Mouse (Mus musculus) gastrocnemius, postnatal 14 days (tissue): ENCODE results near the gene Ero1l. TPM values are rescaled to one million over a fixed set of nuclear protein-coding genes. Genes with fewer than 3 reads are reported as not detected.

Experiments
- DNase-seq: peaks from one replicate; pipeline ENCODE4 v3.0.0; 2021; ENCODE audit warnings: mixed read lengths
- intact Hi-C: fragments of 180-260 bp; cut with DNase I; formaldehyde crosslinking; loops from one replicate; pipeline ENCODE4 v1.15.1; 2025; ENCODE audit warnings: low total_unique reads
- long read RNA-seq, 2 experiments: library from polyadenylated mRNA; stranded (forward); transcript quantifications; one replicate each; pipeline ENCODE4 v2.0.0; 2021
- total RNA-seq, 2 experiments: library from RNA; stranded (reverse); gene quantifications; 2 replicates each; pipeline ENCODE4 v1.2.3; 2021

The Ero1l gene
- total RNA-seq = 1 to 10 TPM; 6.2 to 7.9 TPM
- long read RNA-seq, experiment 1 = 0 reads
- long read RNA-seq, experiment 2 = 0 reads

- DNase-seq = peak; percentile 80
- intact Hi-C loops = no loop called here
Observed at GRCm38 (mm10) chr14:45318426-45319236, at the start of gene Ero1l. TSS of gene Ero1l (minus strand) at chr14:45318771.

GRCm38 (mm10) chr14:45365196-45365587 lies 46.6 kb upstream of the Ero1l start:
- intact Hi-C loops = no loop called here
- DNase-seq = no peak

GRCm38 (mm10) chr14:45364211-45365195 lies 45.9 kb upstream of the Ero1l start:
- intact Hi-C loops = no loop called here
- peak; percentile 71 for DNase-seq

GRCm38 (mm10) chr14:45350931-45351859 lies 32.6 kb upstream of the Ero1l start, which contains the start of gene Styx:
TSS of gene Styx (plus strand) at chr14:45351093.
- intact Hi-C loops = no loop called here

GRCm38 (mm10) chr14:45329589-45330181 lies 11.1 kb upstream of the Ero1l start, which contains the start of gene Psmc6:
TSS of gene Psmc6 (plus strand) at chr14:45329788.
- peak; percentile 92 for DNase-seq
- intact Hi-C loops = no loop called here

More at GRCm38 (mm10) chr14:45350931-45351859, 32.6 kb upstream of the Ero1l start, which contains the start of gene Styx:
- DNase-seq = peak; percentile 98

GRCm38 (mm10) chr14:45329018-45329588 lies 10.5 kb upstream of the Ero1l start:
- intact Hi-C loops = no loop called here
- no peak for DNase-seq

GRCm38 (mm10) chr14:45328072-45328713 lies 9.6 kb upstream of the Ero1l start:
- no peak for DNase-seq
- intact Hi-C loops = no loop called here

- no peak for DNase-seq
- intact Hi-C loops = no loop called here
Observed at GRCm38 (mm10) chr14:45325471-45325870, 6.9 kb upstream of the Ero1l start.

GRCm38 (mm10) chr14:45323320-45323719 lies 4.7 kb upstream of the Ero1l start:
- no peak for DNase-seq
- intact Hi-C loops = no loop called here

- intact Hi-C loops = no loop called here
- no peak for DNase-seq
Observed at GRCm38 (mm10) chr14:45322450-45322849, 3.9 kb upstream of the Ero1l start.

GRCm38 (mm10) chr14:45321622-45322021 lies 3.1 kb upstream of the Ero1l start:
- intact Hi-C loops = no loop called here
- DNase-seq = no peak

- intact Hi-C loops = no loop called here
- DNase-seq = no peak
Observed at GRCm38 (mm10) chr14:45321067-45321466, 2.5 kb upstream of the Ero1l start.

- no peak for DNase-seq
- intact Hi-C loops = no loop called here
Observed at GRCm38 (mm10) chr14:45320111-45320510, 1.5 kb upstream of the Ero1l start.

GRCm38 (mm10) chr14:45319237-45319610 lies 653 bp upstream of the Ero1l start:
- intact Hi-C loops = no loop called here
- DNase-seq = no peak

GRCm38 (mm10) chr14:45317921-45318411 lies 605 bp downstream of the Ero1l start:
- intact Hi-C loops = no loop called here
- DNase-seq = no peak

GRCm38 (mm10) chr14:45316927-45317326 lies 1.6 kb downstream of the Ero1l start:
- DNase-seq = no peak
- intact Hi-C loops = no loop called here

GRCm38 (mm10) chr14:45310101-45310500 lies 8.5 kb downstream of the Ero1l start:
- intact Hi-C loops = no loop called here
- no peak for DNase-seq

GRCm38 (mm10) chr14:45309646-45310045 lies 8.9 kb downstream of the Ero1l start:
- no peak for DNase-seq

More at GRCm38 (mm10) chr14:45309646-45310045, 8.9 kb downstream of the Ero1l start:
- intact Hi-C loops = no loop called here
